Mouse (Mus musculus) neutrophil, adult 65 days (primary cell): Measurements from ENCODE around the gene Agpat3. TPM values are rescaled to one million over a fixed set of nuclear protein-coding genes. Genes with fewer than 3 reads are reported as not detected.

Experiments
- total RNA-seq: library from RNA; stranded (reverse); gene quantifications from 2 replicates; pipeline ENCODE4 v1.2.4, GENCODE M21; 2023

Agpat3 gene
- total RNA-seq: 2.3 and 5.5 TPM in 2 replicates

GRCm38 (mm10) chr10:78351887-78352665 lies at the start of gene Agpat3:
Gene Agpat3 (minus strand): TSS chr10:78352489.

GRCm38 (mm10) chr10:78244438-78245224 lies 107.7 kb downstream of the Agpat3 start, which contains the start of gene Trappc10:
Gene Trappc10 (minus strand): TSS chr10:78244641.

Other genes starting within 250 kb of the Agpat3 start
- gene D10Jhu81e, start 182.7 kb downstream of the Agpat3 start, total RNA-seq: 14.7 and 14.8 TPM in 2 replicates
- 3.2 and 3.7 TPM in 2 replicates for gene Pwp2, start 167.3 kb downstream of the Agpat3 start, total RNA-seq
- gene Trappc10, start 107.8 kb downstream of the Agpat3 start, total RNA-seq: 69.7 and 91.7 TPM in 2 replicates
- 138 and 174 TPM in 2 replicates for gene Rrp1, start 60.6 kb upstream of the Agpat3 start, total RNA-seq
- gene Cstb, start 73.2 kb upstream of the Agpat3 start, total RNA-seq: 100 and 135 TPM in 2 replicates
- 8.0 and 11.8 TPM in 2 replicates for gene Pdxk, start 112.5 kb upstream of the Agpat3 start, total RNA-seq
- not detected in 2 replicates for gene Olfr1358, start 164.9 kb upstream of the Agpat3 start, total RNA-seq
- 16.6 and 26.2 TPM in 2 replicates for gene Ilvbl, start 221.9 kb upstream of the Agpat3 start, total RNA-seq
- 0.34 TPM in 1 of 2 replicates, not detected in the other for gene Syde1, start 239.5 kb upstream of the Agpat3 start, total RNA-seq